Mouse (Mus musculus): ENCODE measurements at regions not wholly inside any gene's neighbourhood (a gene's known extent, or its start where the extent isn't known, plus 50 kb on each side); places are given as distances from the start of the nearest gene placed in this dataset.

- Histone ChIP-seq H3K4me1 (no peaks in the 10 kb centered on the region), H3K9ac (no peak overlapping the region), H3K27ac (replicated peaks) (no peak overlapping the region), H3K4me3 (no peak overlapping the region), H3K4me2 (no peak overlapping the region), H3K27me3 (replicated peaks) (no peaks in the 10 kb centered on the region), H3K9me3 (no peaks in the 10 kb centered on the region), H3K36me3 (no peaks in the 10 kb centered on the region)
- WGBS: 83% methylated on average over 1 of the region's 1 CpGs
- no peak for ATAC-seq (ENCODE audit: extremely low read depth, insufficient number of reproducible peaks, low FRiP score, low TSS enrichment)
Measured at GRCm38 (mm10) chr11:90981626-90982025, 293.5 kb upstream of the Tom1l1 start.

GRCm38 (mm10) chr11:90978234-90978633 is 290.1 kb upstream of the Tom1l1 start:
- WGBS: 67% methylated on average over 3 of the region's 3 CpGs
- no peak overlapping the region for H3K27ac ChIP-seq (replicated peaks)
- H3K4me2 ChIP-seq: no peak overlapping the region
- H3K9ac ChIP-seq: no peak overlapping the region
- no peaks in the 10 kb centered on the region for H3K36me3 ChIP-seq
- no peaks in the 10 kb centered on the region for H3K4me1 ChIP-seq
- no peaks in the 10 kb centered on the region for H3K9me3 ChIP-seq
- no peak for ATAC-seq (ENCODE audit: extremely low read depth, insufficient number of reproducible peaks, low FRiP score, low TSS enrichment)
- H3K27me3 ChIP-seq (replicated peaks): no peaks in the 10 kb centered on the region
- H3K4me3 ChIP-seq: no peak overlapping the region

- 78% methylated on average over 5 of the region's 5 CpGs for WGBS
- Histone ChIP-seq H3K4me3 (no peak overlapping the region), H3K4me1 (no peaks in the 10 kb centered on the region), H3K27me3 (replicated peaks) (no peaks in the 10 kb centered on the region), H3K36me3 (no peaks in the 10 kb centered on the region), H3K9me3 (no peaks in the 10 kb centered on the region), H3K27ac (replicated peaks) (no peak overlapping the region), H3K4me2 (no peak overlapping the region), H3K9ac (no peak overlapping the region)
- ATAC-seq (ENCODE audit: extremely low read depth, insufficient number of reproducible peaks, low FRiP score, low TSS enrichment): no peak
Measured at GRCm38 (mm10) chr11:90941076-90941475, 252.9 kb upstream of the Tom1l1 start.

GRCm38 (mm10) chr11:90925738-90926137 is 237.6 kb upstream of the Tom1l1 start:
- no peaks in the 10 kb centered on the region for H3K36me3 ChIP-seq
- H3K4me1 ChIP-seq: no peaks in the 10 kb centered on the region
- H3K9me3 ChIP-seq: no peaks in the 10 kb centered on the region
- H3K4me3 ChIP-seq: no peak overlapping the region
- H3K27ac ChIP-seq (replicated peaks): no peak overlapping the region
- no peak for ATAC-seq (ENCODE audit: extremely low read depth, insufficient number of reproducible peaks, low FRiP score, low TSS enrichment)
- no peak overlapping the region for H3K4me2 ChIP-seq
- no peaks in the 10 kb centered on the region for H3K27me3 ChIP-seq (replicated peaks)
- H3K9ac ChIP-seq: no peak overlapping the region

- H3K9ac ChIP-seq: no peak overlapping the region
- no peak overlapping the region for H3K4me2 ChIP-seq
- no peaks in the 10 kb centered on the region for H3K36me3 ChIP-seq
- ATAC-seq (ENCODE audit: extremely low read depth, insufficient number of reproducible peaks, low FRiP score, low TSS enrichment): no peak
- no peaks in the 10 kb centered on the region for H3K27me3 ChIP-seq (replicated peaks)
- 66% methylated on average over 3 of the region's 3 CpGs for WGBS
- no peaks in the 10 kb centered on the region for H3K9me3 ChIP-seq
- H3K27ac ChIP-seq (replicated peaks): no peak overlapping the region
- H3K4me1 ChIP-seq: no peaks in the 10 kb centered on the region
- H3K4me3 ChIP-seq: no peak overlapping the region
Measured at GRCm38 (mm10) chr11:90917782-90918181, 229.6 kb upstream of the Tom1l1 start.

GRCm38 (mm10) chr11:90894236-90894635 is 206.1 kb upstream of the Tom1l1 start:
- Histone ChIP-seq H3K4me1 (no peaks in the 10 kb centered on the region), H3K9me3 (no peaks in the 10 kb centered on the region)
- 58% methylated on average over 3 of the region's 3 CpGs for WGBS

GRCm38 (mm10) chr11:90873122-90873521 is 185.0 kb upstream of the Tom1l1 start:
- no peaks in the 10 kb centered on the region for H3K4me1 ChIP-seq
- H3K4me3 ChIP-seq: no peak overlapping the region
- no peak overlapping the region for H3K27ac ChIP-seq (replicated peaks)
- no peaks in the 10 kb centered on the region for H3K9me3 ChIP-seq
- no peak overlapping the region for H3K4me2 ChIP-seq
- H3K9ac ChIP-seq: no peak overlapping the region
- ATAC-seq (ENCODE audit: extremely low read depth, insufficient number of reproducible peaks, low FRiP score, low TSS enrichment): no peak
- H3K36me3 ChIP-seq: no peaks in the 10 kb centered on the region
- H3K27me3 ChIP-seq (replicated peaks): no peaks in the 10 kb centered on the region

More at GRCm38 (mm10) chr11:90894236-90894635, 206.1 kb upstream of the Tom1l1 start:
- no peak for ATAC-seq (ENCODE audit: extremely low read depth, insufficient number of reproducible peaks, low FRiP score, low TSS enrichment)
- H3K36me3 ChIP-seq: no peaks in the 10 kb centered on the region
- no peaks in the 10 kb centered on the region for H3K27me3 ChIP-seq (replicated peaks)
- no peak overlapping the region for H3K9ac ChIP-seq
- no peak overlapping the region for H3K4me2 ChIP-seq
- no peak overlapping the region for H3K4me3 ChIP-seq
- no peak overlapping the region for H3K27ac ChIP-seq (replicated peaks)

- no peak overlapping the region for H3K4me3 ChIP-seq
- H3K9me3 ChIP-seq: no peaks in the 10 kb centered on the region
- H3K27me3 ChIP-seq (replicated peaks): no peaks in the 10 kb centered on the region
- no peak overlapping the region for H3K27ac ChIP-seq (replicated peaks)
- 91% methylated on average over 2 of the region's 2 CpGs for WGBS
- no peak for ATAC-seq (ENCODE audit: extremely low read depth, insufficient number of reproducible peaks, low FRiP score, low TSS enrichment)
- no peaks in the 10 kb centered on the region for H3K4me1 ChIP-seq
- H3K36me3 ChIP-seq: no peaks in the 10 kb centered on the region
- H3K9ac ChIP-seq: no peak overlapping the region
- no peak overlapping the region for H3K4me2 ChIP-seq
Measured at GRCm38 (mm10) chr11:90871686-90872085, 183.5 kb upstream of the Tom1l1 start.

- ATAC-seq (ENCODE audit: extremely low read depth, insufficient number of reproducible peaks, low FRiP score, low TSS enrichment): no peak
- Histone ChIP-seq H3K9ac (no peak overlapping the region), H3K36me3 (no peaks in the 10 kb centered on the region), H3K9me3 (no peaks in the 10 kb centered on the region), H3K4me2 (no peak overlapping the region), H3K4me3 (no peak overlapping the region), H3K27ac (replicated peaks) (no peak overlapping the region), H3K27me3 (replicated peaks) (no peaks in the 10 kb centered on the region), H3K4me1 (no peaks in the 10 kb centered on the region)
- 75% methylated on average over 4 of the region's 4 CpGs for WGBS
Measured at GRCm38 (mm10) chr11:90863981-90864760, 176.0 kb upstream of the Tom1l1 start.

- H3K4me3 ChIP-seq: no peak overlapping the region
- H3K27ac ChIP-seq (replicated peaks): no peak overlapping the region
- no peak for ATAC-seq (ENCODE audit: extremely low read depth, insufficient number of reproducible peaks, low FRiP score, low TSS enrichment)
- H3K27me3 ChIP-seq (replicated peaks): no peaks in the 10 kb centered on the region
- no peak overlapping the region for H3K4me2 ChIP-seq
- WGBS: 64% methylated on average over 1 of the region's 1 CpGs
- no peaks in the 10 kb centered on the region for H3K36me3 ChIP-seq
- H3K4me1 ChIP-seq: no peaks in the 10 kb centered on the region
- no peak overlapping the region for H3K9ac ChIP-seq
- no peaks in the 10 kb centered on the region for H3K9me3 ChIP-seq
Measured at GRCm38 (mm10) chr11:90855731-90856130, 167.6 kb upstream of the Tom1l1 start.

GRCm38 (mm10) chr11:90855324-90855723 is 167.2 kb upstream of the Tom1l1 start:
- Histone ChIP-seq H3K27ac (replicated peaks) (no peak overlapping the region), H3K4me1 (no peaks in the 10 kb centered on the region), H3K4me2 (no peak overlapping the region), H3K4me3 (no peak overlapping the region), H3K36me3 (no peaks in the 10 kb centered on the region), H3K9me3 (no peaks in the 10 kb centered on the region), H3K9ac (no peak overlapping the region), H3K27me3 (replicated peaks) (no peaks in the 10 kb centered on the region)
- no peak for ATAC-seq (ENCODE audit: extremely low read depth, insufficient number of reproducible peaks, low FRiP score, low TSS enrichment)
- 75% methylated on average over 3 of the region's 3 CpGs for WGBS

GRCm38 (mm10) chr11:90851221-90851620 is 163.1 kb upstream of the Tom1l1 start:
- Histone ChIP-seq H3K9ac (no peak overlapping the region), H3K9me3 (no peaks in the 10 kb centered on the region), H3K4me1 (no peaks in the 10 kb centered on the region), H3K27me3 (replicated peaks) (no peaks in the 10 kb centered on the region), H3K27ac (replicated peaks) (no peak overlapping the region), H3K4me2 (no peak overlapping the region), H3K36me3 (no peaks in the 10 kb centered on the region), H3K4me3 (no peak overlapping the region)
- ATAC-seq (ENCODE audit: extremely low read depth, insufficient number of reproducible peaks, low FRiP score, low TSS enrichment): no peak

All from heart, embryonic 13.5 days (tissue).